Mouse (Mus musculus) cerebellum, adult 2 months (tissue): ENCODE results near the gene Cnksr1.

ENCODE experiments used
- CTCF ChIP-seq: fragments of 200-500 bp; IDR thresholded peaks from 2 replicates; pipeline ENCODE4 v1.5.1; 2011; ENCODE audit warnings: low read depth, mild to moderate bottlenecking, control low read depth, low read length, moderate library complexity, borderline replicate concordance; ENCODE audit not compliant: insufficient read depth
- POLR2A ChIP-seq: fragments of 200-500 bp; IDR thresholded peaks from 2 replicates; pipeline ENCODE4 v1.6.1; 2011; ENCODE audit warnings: low read length, control low read depth, borderline replicate concordance; ENCODE audit not compliant: insufficient read depth

GRCm38 (mm10) chr4:134202904-134203303 is 35.3 kb downstream of the Cnksr1 start, which contains the start of gene Gm7534:
- TF ChIP-seq CTCF (no peak), POLR2A (no peak)
